Mouse (Mus musculus) c-Kit-negative CD71-positive TER-119-positive erythroid progenitor cells, embryonic 14.5 days (primary cell): Measurements from ENCODE around the gene Suclg2.
A peak's percentile ranks its signal among the peaks of the same experiment; 100 is the strongest.

ENCODE experiments used
- DNase-seq: peaks from one replicate; pipeline ENCODE4 v3.0.0-alpha.2; 2013; ENCODE audit warnings: low read depth, low spot score

Gene Suclg2

DNA sequence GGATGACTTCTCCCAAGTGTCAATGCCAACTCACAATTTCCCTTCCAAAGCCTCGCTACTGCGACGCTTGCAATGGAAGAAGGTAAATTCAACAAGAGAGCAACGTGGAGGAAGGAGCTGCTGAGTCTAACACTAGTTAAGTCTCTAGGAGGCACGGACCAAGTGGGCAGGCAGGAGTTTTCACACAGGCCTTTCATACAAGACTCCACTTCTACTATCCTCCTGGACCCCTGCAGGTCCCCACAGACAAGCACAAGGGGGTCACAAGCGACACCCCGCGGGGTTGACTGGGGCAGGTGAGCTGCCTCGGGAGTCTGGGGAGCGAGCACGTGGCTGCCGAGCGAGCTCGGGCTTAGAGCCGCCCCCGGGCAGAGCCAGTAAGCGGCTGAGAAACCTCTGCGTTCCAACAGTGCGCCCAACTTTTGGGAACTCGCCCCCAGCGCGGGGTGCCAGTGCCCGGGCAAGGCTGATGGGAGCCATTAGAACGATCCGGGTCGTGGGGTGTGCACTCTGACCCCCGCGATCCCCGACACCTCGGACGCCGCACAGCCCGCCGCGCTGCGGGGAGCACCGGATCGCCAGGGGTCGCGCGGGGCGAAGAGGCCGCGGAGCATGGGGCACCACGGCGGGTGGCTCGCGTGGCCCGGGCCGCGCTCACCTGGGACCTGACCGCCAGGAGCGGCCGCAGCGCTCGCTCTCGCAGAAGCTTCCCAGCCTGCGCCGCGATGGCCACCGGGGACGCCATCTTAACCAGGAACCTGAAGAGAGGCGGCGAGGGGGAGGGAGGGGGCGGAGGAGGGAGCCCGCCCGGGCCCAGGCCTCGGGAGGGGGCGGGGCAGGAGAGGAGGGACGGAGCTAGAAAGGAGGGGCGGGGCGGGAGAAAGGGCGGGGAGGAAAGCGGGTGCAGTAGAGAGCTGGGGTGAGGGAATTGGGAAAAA, at the start of gene Suclg2:
Gene Suclg2, minus strand, starts transcription at position 770 of the 938 bp plus-strand sequence.
- peak; percentile 60 for DNase-seq

DNA sequence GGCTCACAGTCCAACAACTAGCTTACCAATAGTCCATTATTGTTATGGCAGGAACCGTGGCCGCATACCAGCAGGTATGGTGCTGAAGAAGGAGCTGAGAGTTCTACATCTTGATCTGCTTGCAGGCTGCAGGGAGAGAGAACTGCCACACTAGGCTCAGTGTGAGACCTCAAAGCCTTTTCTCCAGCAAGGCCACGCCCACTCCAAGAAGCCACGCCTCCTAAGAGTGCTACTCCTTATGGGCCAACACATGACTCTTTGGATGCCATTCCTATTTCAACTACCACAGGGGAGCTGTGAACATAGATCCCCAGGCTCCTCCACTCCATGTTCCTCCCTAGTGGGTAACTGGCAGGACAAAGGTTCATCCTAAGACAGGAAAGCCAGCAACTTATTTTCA, 48.0 kb upstream of the Suclg2 start:
- DNase-seq: no peak

DNA sequence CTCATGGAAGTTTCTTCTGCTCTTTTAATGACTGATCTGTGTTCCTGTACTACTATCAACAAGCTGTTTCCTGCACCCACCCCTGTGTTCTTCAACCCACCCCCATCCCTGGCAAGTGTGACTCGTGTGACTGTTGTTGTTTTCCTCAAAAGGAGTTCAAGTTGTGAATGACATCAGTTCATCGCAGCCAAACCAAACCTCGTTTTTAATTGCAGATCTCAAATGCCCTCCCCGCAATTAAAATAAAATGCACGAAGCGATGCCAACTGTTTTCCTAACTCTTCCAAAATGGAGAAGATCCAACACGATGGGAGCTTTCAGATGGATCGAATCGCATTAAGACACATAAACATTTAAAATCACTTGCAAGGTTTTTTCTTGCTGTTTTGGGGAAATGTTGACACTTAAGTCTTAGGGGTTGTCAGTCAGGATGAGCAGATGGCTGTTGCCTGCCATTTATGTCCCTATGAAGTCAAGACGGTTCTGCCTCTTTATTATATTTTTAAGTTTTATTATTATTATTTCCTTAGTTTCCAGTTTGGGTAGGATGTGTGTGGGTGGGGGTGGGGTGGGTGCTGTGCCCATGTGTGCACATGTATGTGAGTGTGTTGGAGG, 41.1 kb upstream of the Suclg2 start:
- DNase-seq: no peak

DNA sequence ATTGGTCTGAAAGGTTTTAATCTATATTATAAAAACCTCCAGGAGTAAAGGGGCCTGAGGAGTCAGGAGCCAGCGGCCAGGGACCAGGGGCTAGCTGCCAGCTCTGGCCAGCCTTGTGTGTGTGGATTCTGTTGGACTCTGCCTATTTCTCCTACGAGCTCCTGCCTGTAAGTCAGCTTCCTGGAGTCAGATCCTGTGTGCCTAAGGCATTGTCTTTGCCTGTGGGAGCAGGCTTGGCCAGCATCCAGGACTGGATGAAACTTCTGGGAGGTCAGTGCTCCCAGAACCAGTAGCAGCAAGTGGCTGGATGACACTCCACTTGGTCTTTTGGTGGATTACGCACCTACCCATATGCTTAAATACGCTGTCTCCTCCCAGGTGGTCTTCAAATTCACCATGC, 23.8 kb upstream of the Suclg2 start:
- no peak for DNase-seq

DNA sequence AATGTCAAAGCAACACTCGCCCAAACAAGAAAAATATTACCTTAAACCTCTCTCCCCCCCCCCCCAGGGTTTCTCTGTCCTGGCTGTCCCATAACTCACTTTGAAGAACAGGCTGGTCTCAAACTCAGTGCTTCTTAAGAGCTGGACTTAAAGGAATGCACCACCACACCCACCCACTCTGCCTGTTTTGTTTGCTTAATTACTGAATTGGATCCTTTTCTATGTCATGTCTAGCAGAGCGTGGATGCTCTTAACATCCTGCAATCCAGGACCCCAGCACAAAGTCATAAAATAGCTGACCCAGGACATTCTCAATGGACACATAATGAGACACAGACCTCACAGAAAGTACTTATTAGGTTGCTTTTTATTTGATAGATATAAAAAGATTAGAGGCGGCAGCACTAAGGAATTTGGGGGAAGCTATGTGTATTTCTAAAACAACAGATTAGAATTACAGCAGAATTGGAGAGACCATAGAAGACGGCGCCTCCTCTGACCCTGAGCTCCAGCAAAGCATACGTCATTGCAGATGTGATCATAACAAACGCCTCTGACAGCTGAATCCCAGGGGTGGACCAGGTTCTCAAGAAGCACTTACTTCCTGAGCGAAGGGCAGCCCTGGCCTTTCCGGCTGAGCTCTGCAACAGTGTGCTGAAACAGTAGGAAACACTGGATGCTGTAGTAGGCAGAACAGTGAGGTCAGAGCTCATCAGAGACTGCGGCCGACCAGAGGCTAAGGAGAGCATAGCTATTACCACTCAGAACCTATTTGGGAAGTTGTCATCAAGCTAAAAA, 13.2 kb upstream of the Suclg2 start:
- DNase-seq: no peak

DNA sequence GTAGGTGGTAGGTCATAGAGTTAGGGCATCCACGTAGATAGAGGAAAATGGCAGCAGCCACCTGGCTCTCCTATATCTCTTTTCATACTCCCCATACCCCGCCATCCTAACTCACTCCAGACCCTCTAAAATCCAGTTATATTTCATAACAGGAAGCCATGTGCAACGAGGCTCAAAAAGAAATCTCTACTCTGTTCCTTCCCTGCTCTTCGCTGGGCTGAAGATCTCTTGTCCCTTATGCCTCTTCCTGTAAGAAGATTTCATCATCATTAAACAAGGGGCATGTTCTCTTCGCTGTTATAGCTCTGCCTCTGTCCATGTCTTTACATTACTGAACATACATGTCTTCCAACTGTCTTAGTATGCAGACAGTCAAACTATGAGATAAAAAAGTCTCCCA, 10.8 kb upstream of the Suclg2 start:
- no peak for DNase-seq

DNA sequence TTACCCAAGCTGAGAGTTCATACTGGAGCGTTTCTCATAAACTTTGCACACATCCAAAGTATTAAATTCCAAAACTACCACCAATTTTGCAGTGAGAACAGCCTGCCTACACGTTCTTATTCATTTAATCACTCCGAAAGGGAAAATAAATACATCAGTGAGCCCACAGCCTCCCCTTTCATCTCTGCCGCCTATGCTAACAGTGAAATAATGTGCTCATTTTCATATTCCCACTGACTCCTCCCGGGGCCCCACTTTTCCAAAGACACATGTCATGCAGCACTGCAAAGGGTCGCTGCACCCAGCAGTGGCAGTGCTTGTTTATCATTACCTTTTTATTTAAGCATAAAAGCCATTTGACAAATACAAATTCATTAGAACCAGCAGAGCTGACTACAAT, 6.7 kb upstream of the Suclg2 start:
- DNase-seq: no peak

DNA sequence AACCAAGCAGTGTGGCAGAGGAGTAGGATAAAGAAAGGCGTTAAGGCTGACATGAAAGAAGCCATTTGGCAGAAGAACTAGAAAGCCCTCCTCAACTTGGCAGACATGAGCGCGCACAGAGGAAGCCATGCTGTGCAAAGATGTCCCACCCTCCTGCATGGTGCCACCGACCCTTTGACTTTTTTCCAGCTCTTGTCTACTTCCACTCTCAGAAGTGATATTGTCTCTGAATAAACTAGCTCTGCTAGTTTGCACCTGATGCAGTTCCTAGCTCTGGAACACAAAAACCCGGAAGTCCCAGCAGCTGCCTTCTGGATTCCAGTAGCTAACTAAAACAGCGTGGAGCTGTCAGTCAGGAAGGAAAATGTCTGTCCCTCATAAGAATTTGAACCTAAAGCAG, 4.8 kb upstream of the Suclg2 start:
- DNase-seq: no peak

DNA sequence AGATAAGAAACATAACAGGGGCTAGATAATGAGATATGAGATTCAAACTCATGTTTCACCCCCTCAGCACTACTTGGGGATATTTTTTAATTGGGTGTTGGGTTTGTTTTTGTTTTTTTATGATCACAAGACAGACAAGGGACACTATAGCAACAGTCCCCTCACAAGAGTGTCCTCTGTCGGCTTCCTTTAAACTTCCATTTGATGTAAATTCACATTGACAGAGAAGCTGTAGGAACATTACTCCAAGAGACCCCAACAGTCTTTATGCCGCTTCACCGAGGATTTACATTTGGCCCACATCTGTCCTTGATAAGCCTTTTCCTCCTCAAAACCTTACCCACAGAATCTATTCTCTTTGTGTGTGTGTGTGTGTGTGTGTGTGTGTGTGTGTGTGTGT, 1.2 kb upstream of the Suclg2 start:
- DNase-seq: no peak

DNA sequence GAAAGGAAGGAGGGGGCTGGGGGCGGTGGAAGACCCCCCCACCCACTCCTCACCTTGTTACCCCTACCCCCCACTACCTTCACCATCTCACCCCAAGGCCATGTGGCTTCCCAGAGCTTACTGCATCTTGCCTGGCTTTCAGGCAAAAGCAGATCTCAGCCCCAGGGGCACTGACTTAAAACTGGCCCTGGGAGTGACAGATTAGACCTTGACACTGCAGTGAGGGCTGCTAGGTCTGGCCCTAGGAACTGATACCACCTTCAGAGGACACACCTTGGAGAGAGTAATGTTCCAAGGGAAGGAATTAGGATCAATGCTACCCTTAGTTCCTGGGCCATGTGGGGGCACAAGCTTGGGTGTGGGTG, 351 bp upstream of the Suclg2 start:
- no peak for DNase-seq

DNA sequence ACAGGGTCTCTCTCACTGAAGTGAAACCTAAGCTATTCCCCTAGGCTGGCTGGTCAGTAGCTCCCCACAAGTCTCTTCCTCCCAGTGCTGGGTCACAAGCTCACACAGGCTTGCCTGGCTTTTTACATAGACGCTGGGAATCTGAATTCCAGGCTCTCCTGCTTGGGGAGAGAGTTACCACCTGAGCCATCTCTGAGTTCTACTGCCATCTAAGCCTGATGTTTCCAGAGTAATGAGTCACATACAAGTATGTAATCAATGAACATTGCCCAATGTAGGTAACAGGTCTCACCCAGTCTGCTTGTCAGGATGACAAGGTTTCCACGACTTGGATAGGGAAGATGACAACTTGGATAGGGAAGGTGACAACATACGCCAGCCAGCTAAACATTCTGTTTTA, 1.5 kb downstream of the Suclg2 start:
- DNase-seq: no peak

DNA sequence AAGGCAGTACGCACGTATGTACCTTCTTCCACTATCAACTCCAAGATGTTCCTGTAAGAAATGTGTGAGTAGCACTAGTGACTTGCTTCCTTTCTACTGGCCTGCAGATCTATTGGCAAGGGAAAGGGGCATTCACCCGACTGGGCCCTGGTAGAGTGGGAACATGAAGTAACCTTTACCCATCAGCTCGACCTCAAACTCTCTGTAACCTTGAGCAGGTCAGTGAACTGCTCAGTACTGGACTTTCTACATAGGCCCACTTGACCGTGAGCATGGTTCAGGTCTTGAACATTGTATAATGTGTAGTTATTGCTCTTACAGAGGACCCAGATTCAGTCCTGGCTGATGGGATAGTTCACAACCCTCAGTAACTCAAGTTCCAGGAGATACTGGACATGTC, 2.1 kb downstream of the Suclg2 start:
- no peak for DNase-seq

DNA sequence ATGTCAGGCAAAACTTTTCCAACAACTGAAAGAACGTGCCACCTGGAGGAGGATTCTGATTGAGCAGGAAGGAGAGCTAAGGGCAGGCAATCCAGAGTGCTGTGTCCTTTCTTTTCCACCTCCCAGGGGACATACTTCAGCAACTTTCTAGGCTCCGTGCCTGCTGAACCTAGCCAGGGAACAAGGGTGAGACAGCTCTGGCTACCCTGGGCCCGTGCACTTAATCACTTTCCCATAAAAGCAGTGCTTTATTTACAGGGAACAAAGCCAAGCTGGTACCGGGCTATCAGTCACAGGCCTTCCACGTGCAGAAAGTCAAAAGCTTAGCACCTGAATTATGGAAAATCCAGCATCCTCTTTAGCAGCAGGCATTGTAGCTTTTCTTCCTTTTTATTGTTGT, 5.4 kb downstream of the Suclg2 start:
- DNase-seq: no peak

DNA sequence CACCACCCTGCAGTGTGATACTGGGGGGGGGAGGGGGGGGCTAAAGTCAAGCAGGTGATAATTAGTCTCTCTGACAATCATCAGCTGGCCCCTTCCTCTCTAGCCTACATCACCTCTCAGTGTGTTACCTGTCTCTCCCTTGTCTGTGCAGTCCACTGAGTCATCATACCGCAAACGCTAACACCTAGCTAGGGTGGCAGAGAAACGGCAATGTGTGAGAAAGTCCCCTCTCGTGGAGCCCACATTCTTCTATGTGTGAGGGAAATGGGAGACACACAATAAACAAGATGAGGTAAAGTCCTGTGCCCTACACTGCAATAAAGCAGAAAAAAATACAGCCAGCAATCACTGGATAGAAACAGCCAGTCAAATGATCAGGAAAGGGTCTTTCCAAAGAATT, 6.5 kb downstream of the Suclg2 start:
- DNase-seq: no peak

DNA sequence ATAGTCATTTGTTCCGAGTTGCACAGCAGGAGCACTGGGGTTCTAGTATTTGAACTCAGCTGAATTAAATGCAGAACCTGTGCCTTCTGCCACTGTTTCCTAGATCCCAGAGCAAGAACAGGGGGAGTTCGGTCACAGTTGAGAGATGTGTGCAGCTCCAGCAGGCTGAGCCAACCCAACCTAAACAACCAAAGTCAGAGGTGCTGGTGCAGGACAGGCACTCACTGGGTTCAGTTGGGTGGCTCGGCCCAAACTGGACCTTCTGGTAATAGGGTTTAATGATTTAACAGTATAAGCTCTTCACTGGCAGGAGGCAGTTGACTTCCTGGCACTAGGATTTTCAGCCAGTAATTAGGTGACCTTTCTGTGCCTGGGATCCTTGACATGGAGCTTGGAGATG, 6.9 kb downstream of the Suclg2 start:
- no peak for DNase-seq

DNA sequence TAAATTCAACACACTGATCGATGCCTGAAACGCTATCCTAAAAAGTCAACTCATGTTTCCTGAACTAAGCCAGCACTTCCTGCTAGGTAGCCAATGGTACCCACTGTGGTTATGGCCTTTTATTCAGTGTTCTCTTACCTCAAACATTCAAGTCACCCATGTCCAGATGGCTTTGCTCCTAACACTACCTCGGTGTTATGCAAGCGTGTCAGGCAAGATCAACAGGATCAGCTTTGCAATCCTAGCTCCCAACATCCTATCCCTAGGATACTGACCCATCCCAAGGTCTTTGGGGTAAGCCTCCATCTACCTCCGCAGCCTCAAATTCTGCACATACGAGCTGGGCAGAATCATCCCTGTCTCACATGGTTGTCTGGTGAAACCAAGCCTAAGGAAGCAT, 7.7 kb downstream of the Suclg2 start:
- no peak for DNase-seq

DNA sequence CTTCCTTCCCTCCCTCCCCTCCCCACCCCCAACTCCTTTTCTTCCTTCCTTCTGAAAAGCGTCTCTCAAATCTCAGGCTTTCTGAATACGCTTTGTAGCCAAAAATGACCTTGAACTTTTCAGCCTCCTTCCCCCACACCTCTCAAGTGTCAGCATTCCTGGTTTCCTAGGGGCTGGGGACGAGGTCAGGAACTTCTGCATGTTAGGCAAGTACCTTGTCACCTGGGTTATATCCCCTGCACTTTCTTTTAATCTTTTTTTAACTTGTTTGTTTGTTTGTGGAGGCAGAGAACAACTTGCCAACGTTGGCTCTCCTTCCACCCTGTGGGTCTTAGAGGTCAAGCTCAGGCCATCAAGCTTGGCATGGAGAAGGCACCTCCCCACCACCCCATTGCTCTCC, 9.1 kb downstream of the Suclg2 start:
- DNase-seq: no peak

DNA sequence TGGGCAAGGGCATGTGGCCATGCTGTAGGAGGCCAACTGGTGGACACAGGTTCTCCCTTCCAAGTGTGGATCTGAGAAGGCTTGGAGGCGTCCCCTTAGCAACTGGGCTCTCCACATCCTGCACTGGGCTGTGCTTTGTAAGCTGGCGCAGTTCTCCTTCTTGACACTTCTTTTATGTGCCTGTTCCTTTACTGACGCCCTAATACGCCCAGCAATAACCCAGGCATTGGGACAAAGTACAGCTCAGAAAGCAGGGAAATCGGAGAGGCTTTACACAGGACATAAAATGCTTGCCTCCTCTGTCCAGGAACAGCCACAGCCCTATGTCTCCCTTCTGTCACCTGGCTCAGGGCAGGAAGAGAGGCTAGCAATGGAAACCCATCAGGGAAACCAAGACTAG, 9.5 kb downstream of the Suclg2 start:
- no peak for DNase-seq

DNA sequence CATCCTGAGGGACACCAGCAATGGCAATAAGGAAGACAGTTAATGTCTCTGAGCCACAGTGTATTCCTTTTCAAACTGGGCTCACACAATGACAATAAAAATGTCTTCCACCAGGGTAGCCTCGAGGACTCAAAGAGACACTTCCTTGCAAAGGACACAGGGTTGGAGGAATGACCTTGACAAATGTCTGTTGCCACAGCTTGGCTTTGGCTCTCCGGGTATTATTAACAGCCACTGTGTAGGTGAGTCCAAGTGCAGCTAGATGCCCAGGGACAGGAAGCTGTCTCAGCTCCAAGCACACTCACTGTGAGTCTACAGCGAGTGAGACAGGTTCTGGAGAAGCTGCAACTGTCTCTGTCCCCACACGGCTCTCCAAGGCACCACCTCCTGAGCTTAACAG, 14.0 kb downstream of the Suclg2 start:
- no peak for DNase-seq

DNA sequence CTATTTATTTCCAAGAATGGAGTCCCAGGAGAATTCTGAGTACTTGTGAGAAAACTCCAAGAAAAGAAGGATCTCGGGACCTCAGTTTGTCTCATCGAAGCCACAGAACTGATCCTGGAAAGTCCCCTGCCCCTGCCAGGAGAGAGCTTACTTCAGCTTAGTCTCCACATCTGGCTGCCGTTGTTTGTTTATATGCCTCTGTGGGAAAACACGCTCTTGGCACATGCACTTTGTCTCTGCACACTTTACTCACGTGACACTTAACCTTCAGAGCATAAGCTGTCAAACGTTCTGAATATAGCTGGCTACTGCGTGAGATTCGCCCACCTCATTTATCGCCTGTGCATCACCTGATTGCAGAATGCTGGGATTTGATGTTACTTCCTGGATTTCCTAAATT, 16.4 kb downstream of the Suclg2 start:
- no peak for DNase-seq

DNA sequence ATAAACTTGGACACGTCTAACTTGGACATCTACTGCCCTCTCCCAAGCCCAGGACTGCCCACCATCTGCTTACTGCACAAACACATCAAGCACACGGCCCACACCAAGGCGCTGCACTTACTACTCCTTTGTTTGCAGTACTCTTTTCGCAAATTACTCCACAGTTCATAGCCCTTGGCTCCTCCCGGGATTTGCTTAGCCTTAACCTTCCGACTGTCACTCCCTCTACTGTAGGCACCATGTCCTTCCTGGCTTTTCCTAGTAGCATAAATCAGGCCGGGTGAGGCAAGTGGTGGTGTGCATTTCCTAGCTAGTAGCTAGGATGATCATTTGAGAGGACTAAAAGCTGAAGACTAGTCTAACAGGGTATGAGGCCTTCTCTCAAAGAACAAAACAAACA, 16.8 kb downstream of the Suclg2 start:
- DNase-seq: no peak

DNA sequence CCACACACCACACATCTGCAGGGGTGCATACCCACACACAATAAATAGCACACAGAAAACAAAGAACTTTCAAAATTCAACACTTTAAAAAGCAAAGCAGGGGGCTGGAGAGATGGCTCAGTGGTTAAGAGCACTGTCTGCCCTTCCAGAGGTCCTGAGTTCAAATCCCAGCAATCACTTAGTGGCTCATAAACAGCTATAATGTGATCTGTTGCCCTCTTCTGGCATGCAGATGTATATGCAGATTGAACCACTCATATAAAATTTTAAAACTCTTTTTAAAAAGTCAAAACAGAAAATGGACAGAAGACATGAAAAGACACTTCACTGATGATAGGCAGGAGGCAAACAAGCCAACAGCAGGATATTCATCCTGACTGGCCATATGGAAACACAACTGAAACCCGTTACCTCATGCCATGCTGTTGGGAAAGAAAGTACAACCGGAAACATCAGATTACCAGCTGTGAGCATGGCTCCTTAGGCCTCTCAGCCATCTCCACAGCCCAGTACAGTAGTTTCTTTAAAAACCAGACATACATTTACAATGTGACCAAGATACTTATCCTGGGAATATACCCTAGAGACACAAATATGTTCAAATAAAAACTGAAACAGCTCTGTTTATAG, 17.5 kb downstream of the Suclg2 start:
- no peak for DNase-seq
